Mouse (Mus musculus): ENCODE results near the gene E4f1.

DNA sequence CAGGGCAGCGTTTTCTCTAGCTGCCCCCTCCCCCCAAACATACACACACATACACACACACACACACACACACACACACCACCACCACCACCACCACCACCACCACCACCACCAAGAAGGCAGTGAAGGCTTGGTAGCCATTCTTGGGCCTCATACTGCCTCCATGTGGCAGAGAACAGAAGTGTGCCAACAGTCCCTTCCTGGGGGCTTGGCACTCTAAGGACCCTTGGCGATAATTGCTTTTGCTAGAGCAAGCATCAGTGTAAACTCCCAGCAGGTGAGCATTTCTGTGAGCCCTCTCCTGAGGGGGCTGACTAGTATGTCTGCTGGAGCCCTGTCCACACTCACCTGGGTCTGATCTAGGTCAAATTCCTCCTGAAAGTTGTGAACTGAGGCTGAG lies 29.0 kb downstream of the E4f1 start:
- no peak for TF ChIP-seq CTCF (IDR thresholded peaks at IDR 0.05; ENCODE audit: low read depth, low read length)
- TF ChIP-seq GATA1 (IDR thresholded peaks at IDR 0.05; ENCODE audit: borderline replicate concordance, low read length): no peak
- no peak for TF ChIP-seq TAL1 (conservative IDR thresholded peaks at IDR 0.05; ENCODE audit: low read depth, low read length)
- no peak for TF ChIP-seq POLR2AphosphoS5 (IDR thresholded peaks at IDR 0.05; ENCODE audit: insufficient replicate concordance, low read depth, low read length)
- TF ChIP-seq GATA2 (IDR thresholded peaks at IDR 0.05; ENCODE audit: borderline replicate concordance, low read depth, low read length): no peak
